Mouse (Mus musculus) layer of hippocampus, postnatal 14 days (tissue): ENCODE measurements around the gene Gm21913. TPM values are rescaled to one million over a fixed set of nuclear protein-coding genes. Genes with fewer than 3 reads are reported as not detected.
"Not testable (repeated sequence)": the region's sequence is repeated elsewhere in the genome, so short reads cannot be mapped to it uniquely, and the experiment has no call there.

Experiments
- DNase-seq, 2 experiments: peaks; one replicate each; pipeline ENCODE4 v3.0.0; 2021 to 2022; ENCODE audit warnings: low spot score in 2 of 2, mixed read lengths in 1 of 2
- long read RNA-seq, 2 experiments: library from polyadenylated mRNA; stranded (forward); transcript quantifications; one replicate each; pipeline ENCODE4 v2.0.0; 2021
- total RNA-seq, 2 experiments: library from RNA; stranded (reverse); gene quantifications; 2 replicates each; pipeline ENCODE4 v1.2.3; 2021

Gm21913 gene
- not detected for total RNA-seq
- long read RNA-seq, experiment 1: 0 reads
- long read RNA-seq, experiment 2: 0 reads

DNA sequence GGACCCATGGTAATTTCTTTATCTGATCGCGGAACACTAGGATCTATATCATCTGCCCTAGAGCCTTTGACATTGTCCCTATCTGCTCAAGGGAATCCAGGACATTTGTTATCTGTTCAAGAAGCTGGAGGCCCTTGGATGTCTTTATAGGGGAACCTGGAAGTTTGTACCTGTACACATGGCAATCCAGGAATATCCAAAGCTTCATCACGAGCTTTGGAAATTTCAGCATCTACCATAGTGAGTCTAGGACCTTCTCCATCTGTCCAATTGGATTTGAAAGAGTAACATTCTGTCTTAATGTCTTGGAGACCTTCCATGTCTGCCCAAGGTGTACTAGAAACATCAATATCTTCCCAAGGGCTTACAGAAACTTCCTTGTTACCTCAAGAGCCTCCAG is at the start of gene Gm21913:
TSS of gene Gm21913 (plus strand) at position 301 of the 400 bp plus-strand sequence.
- DNase-seq: not testable (repeated sequence)

Other genes with a start within 250 kb of the Gm21913 start
- gene Gm29110, start 153.4 kb upstream of the Gm21913 start, total RNA-seq: not detected